Mouse (Mus musculus): ENCODE results near the gene Rps6ka1. TPM values are rescaled to one million over a fixed set of nuclear protein-coding genes. Genes with fewer than 3 reads are reported as not detected.

Gene Rps6ka1
- 36.9 and 39.5 TPM in 2 replicates for polyA plus RNA-seq (2012; rRNA removed)

DNA sequence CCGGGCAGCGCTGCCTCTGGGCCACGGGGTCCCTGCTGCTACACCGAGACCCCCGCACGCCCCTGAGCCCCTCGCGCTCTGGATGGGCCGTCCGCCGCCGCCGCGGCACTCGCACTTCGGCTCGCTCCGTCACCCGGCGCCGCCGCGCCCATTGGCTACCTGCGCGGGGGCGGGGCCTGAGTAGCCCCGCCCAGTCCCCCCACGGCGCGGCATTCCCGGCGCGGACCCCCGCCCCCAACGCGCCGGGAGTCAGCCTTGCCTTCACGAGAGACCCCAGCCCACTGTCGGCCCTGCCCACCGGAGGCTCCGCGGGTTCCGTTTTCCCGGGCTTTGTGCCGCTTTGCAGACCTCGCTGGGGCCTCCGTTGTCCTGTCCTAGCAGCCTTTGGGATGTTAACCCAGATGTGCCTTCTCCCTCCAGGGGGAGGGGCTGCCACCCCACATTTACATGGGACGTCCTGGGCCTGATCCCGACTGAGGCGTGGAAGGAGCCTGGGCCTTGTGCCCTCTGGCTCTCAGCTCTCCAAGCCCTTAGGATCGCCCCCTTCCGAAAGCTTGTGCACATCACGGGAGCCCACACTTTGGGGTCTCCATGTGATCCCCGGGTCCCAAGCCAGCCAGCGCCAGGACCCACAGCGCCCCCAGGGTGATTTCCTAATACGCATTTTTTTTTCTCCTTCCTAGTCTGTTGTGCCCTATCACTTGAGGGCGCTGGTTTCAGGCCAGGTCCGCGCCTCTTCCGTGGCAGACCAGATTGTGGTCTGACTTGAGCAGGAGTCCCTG lies at the start of gene Rps6ka1:
Gene Rps6ka1, minus strand, starts transcription at position 126 of the 782 bp plus-strand sequence.

Other genes starting within 250 kb of the Rps6ka1 start
- 40.4 and 42.4 TPM in 2 replicates for gene Zdhhc18, start 237.6 kb downstream of the Rps6ka1 start, polyA plus RNA-seq (2012; rRNA removed)
- gene Pigv, start 215.2 kb downstream of the Rps6ka1 start, polyA plus RNA-seq (2012; rRNA removed): 14.1 and 17.8 TPM in 2 replicates
- gene Arid1a, start 131.0 kb downstream of the Rps6ka1 start, polyA plus RNA-seq (2012; rRNA removed): 60.5 and 80.7 TPM in 2 replicates
- gene Hmgn2, start 80.9 kb upstream of the Rps6ka1 start, polyA plus RNA-seq (2012; rRNA removed): 21.4 and 22.1 TPM in 2 replicates
- 28.6 and 40.7 TPM in 2 replicates for gene Dhdds, start 113.1 kb upstream of the Rps6ka1 start, polyA plus RNA-seq (2012; rRNA removed)
- gene Lin28a, start 131.0 kb upstream of the Rps6ka1 start, polyA plus RNA-seq (2012; rRNA removed): 0.20 and 0.34 TPM in 2 replicates
- 0.34 and 0.41 TPM in 2 replicates for gene Zfp683, start 166.0 kb upstream of the Rps6ka1 start, polyA plus RNA-seq (2012; rRNA removed)
- 3.2 and 3.6 TPM in 2 replicates for gene Crybg2, start 173.0 kb upstream of the Rps6ka1 start, polyA plus RNA-seq (2012; rRNA removed)
- gene Cd52, start 207.3 kb upstream of the Rps6ka1 start, polyA plus RNA-seq (2012; rRNA removed): 11.7 and 21.3 TPM in 2 replicates
- 37.7 and 40.6 TPM in 2 replicates for gene Ubxn11, start 214.8 kb upstream of the Rps6ka1 start, polyA plus RNA-seq (2012; rRNA removed)
- 482 and 666 TPM in 2 replicates for gene Sh3bgrl3, start 241.0 kb upstream of the Rps6ka1 start, polyA plus RNA-seq (2012; rRNA removed)

All from ovary, adult 2 months (tissue).